Mouse (Mus musculus): ENCODE measurements at regions not wholly inside any gene's neighbourhood (a gene's known extent, or its start where the extent isn't known, plus 50 kb on each side); places are given as distances from the start of the nearest gene placed in this dataset.
A peak's percentile ranks its signal among the peaks of the same experiment; 100 is the strongest.
"Not testable (repeated sequence)": the region's sequence is repeated elsewhere in the genome, so short reads cannot be mapped to it uniquely, and the experiment has no call there.

- no peak for DNase-seq (ENCODE audit: low spot score in 2 of 2)
These were observed 93.8 kb downstream of the Defb7 start for GRCm38 (mm10) chr8:19588715-19589114.

GRCm38 (mm10) chr8:19601542-19601941, 106.6 kb downstream of the Defb7 start:
- DNase-seq (ENCODE audit: low spot score in 2 of 2): not testable (repeated sequence)

- DNase-seq (ENCODE audit: low spot score in 2 of 2): no peak
These were observed 111.7 kb downstream of the Defb7 start for GRCm38 (mm10) chr8:19606586-19606985.

GRCm38 (mm10) chr8:19627514-19627913, 101.9 kb upstream of the 4930467E23Rik start:
- DNase-seq (ENCODE audit: low spot score in 2 of 2): peak; percentile 28 to 55

GRCm38 (mm10) chr8:19648591-19648990, 80.8 kb upstream of the 4930467E23Rik start:
- DNase-seq (ENCODE audit: low spot score in 2 of 2): not testable (repeated sequence)

All from right cerebral cortex, postnatal 10 days (tissue).